Mouse (Mus musculus) Patski (cell line): ENCODE results near the gene Arf3. TPM values are rescaled to one million over a fixed set of nuclear protein-coding genes. Genes with fewer than 3 reads are reported as not detected.

Experiments
- ATAC-seq: fragments of 100-300 bp; one replicate; pipeline ENCODE4 v1.8.0; 2021
- CTCF ChIA-PET: fragments of 350-600 bp; sonication (Branson Sonifier 250); formaldehyde crosslinking; loops from one replicate; lab custom pipeline; 2022; ENCODE audit warnings: inconsistent platforms; lab: Charles Lee
- POLR2A ChIA-PET: fragments of 350-600 bp; sonication (Branson Sonifier 250); formaldehyde crosslinking; loops from one replicate; lab custom pipeline; 2022; ENCODE audit warnings: antibody characterized with exemption, inconsistent platforms; lab: Charles Lee
- DNase-seq: peaks from one replicate; pipeline ENCODE4 v3.0.0-alpha.2; 2011; ENCODE audit warnings: low read depth, low spot score
- H3K27me3 ChIP-seq: fragments of 371-371 bp; one replicate; pipeline ENCODE4 v1.5.1; 2021
- CTCF ChIP-seq: fragments of 100-300 bp; IDR thresholded peaks from one replicate; pipeline ENCODE4 v1.5.1; 2021
- in situ Hi-C: fragments of 300-500 bp; cut with MboI; formaldehyde crosslinking; loops from 3 replicates; pipeline ENCODE4 v1.11.1; 2018; ENCODE audit warnings: low pct_unique_long_range_greater_than_20kb, mixed read lengths
- polyA plus RNA-seq: library from polyadenylated mRNA; unstranded; gene quantifications from one replicate; pipeline ENCODE4 v1.2.3, GENCODE M21; 2021

Gene Arf3
- polyA plus RNA-seq, 1 experiment from 2014 or later: 136 TPM

DNA sequence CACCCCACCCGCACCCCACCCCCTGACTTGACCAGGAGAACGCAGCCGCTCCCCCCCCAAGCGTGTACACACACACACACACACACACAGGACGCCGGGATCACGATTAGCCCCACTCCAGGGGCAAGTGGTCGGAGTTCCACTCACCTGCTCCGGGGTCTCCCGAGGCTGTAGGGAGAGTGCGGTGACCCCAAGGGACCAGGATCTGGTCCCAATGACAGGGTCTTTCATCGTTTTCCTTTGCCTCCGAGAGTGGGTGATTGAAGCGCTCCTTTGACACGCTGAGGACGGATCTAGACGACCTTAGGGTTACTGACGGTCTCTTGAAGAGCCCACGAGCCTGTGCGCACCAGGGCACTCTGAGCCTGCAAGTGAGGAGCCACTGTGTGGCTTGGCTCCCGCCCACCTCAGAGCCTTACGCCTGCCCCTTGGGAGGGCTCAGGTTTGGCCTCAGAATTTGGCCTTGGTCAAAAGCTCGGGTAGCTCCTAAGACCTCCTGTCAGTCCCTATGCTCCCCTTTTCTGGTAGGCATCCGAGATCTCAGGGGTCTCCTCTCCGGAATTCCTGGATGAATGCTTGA lies 15.3 kb upstream of the Arf3 start:
- no peak for ATAC-seq
- DNase-seq: no peak
- POLR2A ChIA-PET: interaction anchor here (0.5 kb wide), 1 partner anchor 33 kb away, joined by 3 read pairs; no protein-coding TSS in a partner anchor
- no peak for TF ChIP-seq CTCF
- CTCF ChIA-PET: no interaction called here
- in situ Hi-C loops: no loop called here
- no peaks in the 10 kb centered on the region for H3K27me3 ChIP-seq

GRCm38 (mm10) chr15:98777762-98778161 lies 14.7 kb upstream of the Arf3 start, which contains the start of gene Wnt10b:
Gene Wnt10b (minus strand): TSS chr15:98778150.
- ATAC-seq: no peak
- CTCF ChIA-PET: no interaction called here
- DNase-seq: no peak
- TF ChIP-seq CTCF: no peak
- H3K27me3 ChIP-seq: no peaks in the 10 kb centered on the region
- in situ Hi-C loops: no loop called here
- POLR2A ChIA-PET: no interaction called here

DNA sequence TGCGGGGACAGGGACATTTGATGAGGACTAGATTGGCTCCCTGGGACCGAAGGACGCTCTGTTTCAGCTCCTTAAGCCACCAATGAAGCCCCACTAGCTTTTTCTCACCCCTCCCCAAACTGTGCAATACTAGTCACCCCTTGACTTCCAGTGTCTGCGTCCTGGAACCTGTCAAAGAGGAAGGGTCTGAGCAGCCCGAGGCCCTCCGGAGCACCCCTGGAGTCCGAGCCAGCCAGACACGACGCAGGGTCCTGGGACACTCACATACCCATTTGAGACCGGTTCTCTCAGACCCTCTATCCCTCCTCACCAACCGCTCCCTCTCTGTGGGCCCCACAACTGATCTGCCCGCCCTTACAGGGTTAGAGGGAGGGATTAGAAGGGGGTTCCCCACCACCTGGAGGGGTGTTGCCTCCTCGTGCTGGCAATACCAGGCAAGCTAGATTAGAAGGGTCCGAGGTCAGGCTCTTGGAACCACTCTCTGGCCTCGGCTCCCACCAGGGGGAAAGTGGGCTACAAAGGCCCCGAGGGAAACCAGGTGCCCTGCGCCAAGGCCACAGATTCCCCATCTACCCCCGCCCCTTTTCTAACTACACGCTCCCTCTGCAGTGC lies 14.1 kb upstream of the Arf3 start:
- in situ Hi-C loops: no loop called here
- ChIA-PET POLR2A (no interaction called here), CTCF (no interaction called here)
- DNase-seq: no peak
- ATAC-seq: no peak
- TF ChIP-seq CTCF: no peak
- H3K27me3 ChIP-seq: no peaks in the 10 kb centered on the region

GRCm38 (mm10) chr15:98776280-98777004 lies 13.4 kb upstream of the Arf3 start:
- ATAC-seq (peak; percentile 11), DNase-seq (no peak)
- CTCF ChIA-PET: no interaction called here
- no peak for TF ChIP-seq CTCF
- H3K27me3 ChIP-seq: no peaks in the 10 kb centered on the region
- POLR2A ChIA-PET: interaction anchor here (0.8 kb wide), 1 partner anchor 13 kb away, joined by 3 read pairs; the partner anchor contains the start of gene Arf3
- in situ Hi-C loops: no loop called here

DNA sequence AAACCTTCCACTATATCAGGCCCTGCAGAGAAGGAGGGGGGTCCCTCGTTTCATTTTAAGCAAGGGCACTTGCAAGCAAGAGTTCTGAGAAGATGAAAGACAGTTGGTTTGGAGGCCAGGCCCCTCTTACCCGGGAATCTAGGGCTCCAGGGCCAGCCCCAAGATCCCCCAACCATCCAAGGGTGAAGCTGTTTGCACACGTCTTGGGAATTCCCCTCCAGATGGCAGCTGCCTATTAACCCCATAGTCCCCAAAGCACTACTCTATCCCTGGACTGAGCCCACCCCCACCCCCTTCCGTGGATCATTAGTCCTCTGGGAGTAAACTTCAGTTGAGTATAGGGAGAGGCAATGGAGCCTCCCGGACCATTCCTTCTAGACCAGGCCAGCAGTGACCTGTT lies 12.5 kb upstream of the Arf3 start:
- ATAC-seq: no peak
- DNase-seq: no peak
- H3K27me3 ChIP-seq: no peaks in the 10 kb centered on the region
- no peak for TF ChIP-seq CTCF
- ChIA-PET POLR2A (interaction anchor here (0.8 kb wide), 1 partner anchor 12 kb away, joined by 3 read pairs; the partner anchor contains the start of gene Arf3), CTCF (interaction anchor here (1.8 kb wide), 1 partner anchor 24 kb away, joined by 4 read pairs; no protein-coding TSS in a partner anchor)
- in situ Hi-C loops: no loop called here

DNA sequence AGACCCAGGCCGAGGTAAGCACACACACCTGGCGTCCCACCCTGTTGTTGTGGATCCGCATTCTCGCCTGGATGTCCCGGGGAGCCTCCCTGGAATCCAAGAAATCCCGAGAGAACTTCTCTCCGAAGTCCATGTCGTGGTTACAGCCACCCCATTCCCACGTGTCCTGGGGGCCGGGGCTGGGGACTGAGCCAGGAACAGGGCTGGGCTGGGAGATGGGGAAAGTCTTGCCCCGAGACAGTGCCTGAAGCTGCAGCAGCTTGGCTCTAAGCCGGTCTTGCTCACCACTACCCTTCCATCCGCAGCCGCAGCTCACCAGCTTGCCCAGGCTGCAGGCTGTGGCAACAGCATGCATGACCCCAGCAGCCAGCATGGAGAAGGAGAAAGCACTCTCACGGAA lies 11.1 kb upstream of the Arf3 start:
- ChIA-PET POLR2A (no interaction called here), CTCF (interaction anchor here (1.0 to 1.8 kb wide), 2 partner anchors 11 to 25 kb away, joined by 3 to 4 read pairs; partner anchors contain the start of gene Arf3)
- no peak for TF ChIP-seq CTCF
- ATAC-seq: no peak
- in situ Hi-C loops: no loop called here
- no peaks in the 10 kb centered on the region for H3K27me3 ChIP-seq
- no peak for DNase-seq

GRCm38 (mm10) chr15:98772511-98773211 lies 9.6 kb upstream of the Arf3 start:
- H3K27me3 ChIP-seq: no peaks in the 10 kb centered on the region
- in situ Hi-C loops: no loop called here
- ChIA-PET POLR2A (interaction anchor here (1.6 kb wide), 1 partner anchor 19 kb away, joined by 3 read pairs; no protein-coding TSS in a partner anchor), CTCF (no interaction called here)
- no peak for ATAC-seq
- TF ChIP-seq CTCF: no peak
- DNase-seq: no peak

GRCm38 (mm10) chr15:98771813-98772425 lies 8.9 kb upstream of the Arf3 start:
- DNase-seq (no peak), ATAC-seq (no peak)
- POLR2A ChIA-PET: interaction anchor here (1.6 kb wide), 1 partner anchor 20 kb away, joined by 3 read pairs; no protein-coding TSS in a partner anchor
- TF ChIP-seq CTCF: no peak
- CTCF ChIA-PET: no interaction called here
- no peaks in the 10 kb centered on the region for H3K27me3 ChIP-seq
- in situ Hi-C loops: no loop called here

DNA sequence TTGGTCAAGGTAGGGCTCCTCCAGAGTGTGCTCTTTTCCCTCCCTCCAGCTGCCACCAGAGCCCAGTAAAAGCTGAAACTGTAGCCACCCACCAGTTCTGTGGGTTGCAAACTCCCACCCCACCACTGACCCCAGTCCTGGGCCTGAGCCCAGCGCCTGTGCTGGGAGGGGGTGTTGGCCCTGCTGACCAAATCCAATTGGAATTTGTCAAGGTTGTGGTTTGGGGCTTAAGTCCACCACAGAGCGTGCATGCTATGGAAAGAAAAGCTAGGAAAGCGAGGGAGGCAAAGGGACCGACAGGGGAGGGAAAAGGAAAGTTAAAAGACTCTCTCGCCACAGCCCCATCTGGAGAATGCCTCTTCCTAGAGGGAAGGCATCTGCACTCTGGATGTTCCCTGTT lies 5.2 kb upstream of the Arf3 start:
- CTCF ChIA-PET: no interaction called here
- H3K27me3 ChIP-seq: no peaks in the 10 kb centered on the region
- in situ Hi-C loops: no loop called here
- POLR2A ChIA-PET: interaction anchor here (0.6 to 0.7 kb wide), 2 partner anchors 23 to 184 kb away, joined by 3 read pairs; no protein-coding TSS in a partner anchor
- ATAC-seq: no peak
- no peak for TF ChIP-seq CTCF
- no peak for DNase-seq

GRCm38 (mm10) chr15:98765929-98766328 lies 2.9 kb upstream of the Arf3 start:
- TF ChIP-seq CTCF: no peak
- DNase-seq: no peak
- ChIA-PET POLR2A (no interaction called here), CTCF (no interaction called here)
- H3K27me3 ChIP-seq: no peaks in the 10 kb centered on the region
- ATAC-seq: no peak
- in situ Hi-C loops: no loop called here
